Mouse (Mus musculus): Measurements from ENCODE around the gene Ccdc88b. TPM values are rescaled to one million over a fixed set of nuclear protein-coding genes. Genes with fewer than 3 reads are reported as not detected.

The Ccdc88b gene
- polyA plus RNA-seq, 1 experiment from 2014 or later = 0.16 TPM

- Histone ChIP-seq H3K9me3 (ENCODE audit: control insufficient read depth, low read length) (no peaks in the 10 kb centered on the region), H3K9ac (ENCODE audit: low read length) (0 out of 2 replicates have a peak overlapping the region, but pooled peaks have one; percentile 27)
These were observed 2.6 kb downstream of the Ccdc88b start for GRCm38 (mm10) chr19:6855225-6856031.

DNA sequence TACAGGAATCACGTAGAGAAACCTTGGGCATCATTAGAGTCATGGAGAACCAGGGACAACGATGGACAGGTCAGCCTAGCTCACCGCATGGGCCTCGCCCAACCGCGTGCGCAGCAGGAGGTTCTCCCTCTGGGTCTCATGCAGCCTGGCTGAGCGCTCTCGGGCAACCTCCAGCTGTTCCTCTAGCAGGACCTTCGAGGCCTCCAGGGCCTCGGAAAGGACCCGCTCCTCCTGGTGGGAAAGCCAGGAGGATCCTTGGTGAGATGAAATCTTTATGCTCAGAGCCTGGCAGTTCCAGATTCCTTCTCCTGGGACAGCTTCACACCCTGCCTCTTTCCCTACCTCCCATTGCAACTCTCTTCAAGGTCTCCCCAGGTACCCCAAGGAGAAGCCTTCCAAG lies 3.4 kb downstream of the Ccdc88b start:
- H3K27me3 ChIP-seq (ENCODE audit: control insufficient read depth, insufficient read depth, low read length) = peaks cover 18% of the 10 kb centered on the region
- 87% methylated on average over 12 of the region's 12 CpGs for WGBS
- no peak overlapping the region for H3K4me3 ChIP-seq (ENCODE audit: low read depth, low read length)

More at GRCm38 (mm10) chr19:6855225-6856031, 2.6 kb downstream of the Ccdc88b start:
- ATAC-seq (ENCODE audit: insufficient number of reproducible peaks, low FRiP score, low TSS enrichment, low read depth) (peak; percentile 58; the same call in 1 of the 2 replicates), DNase-seq (ENCODE audit: low spot score) (peak; percentile 74)
- peaks cover 17% of the 10 kb centered on the region for H3K27me3 ChIP-seq (ENCODE audit: control insufficient read depth, insufficient read depth, low read length)
- peak overlapping the region; percentile 7; the same call in 1 of the 2 replicates for H3K4me3 ChIP-seq (ENCODE audit: low read depth, low read length)
- no peak overlapping the region for H3K27ac ChIP-seq (replicated peaks; ENCODE audit: low read depth, low read length)
- H3K4me2 ChIP-seq (ENCODE audit: low read depth, severe bottlenecking) = peak overlapping the region; percentile 32
- H3K36me3 ChIP-seq (ENCODE audit: control insufficient read depth, insufficient read depth, low read length) = no peaks in the 10 kb centered on the region
- H3K4me1 ChIP-seq (ENCODE audit: control insufficient read depth, insufficient read depth, low read length) = peaks cover 3% of the 10 kb centered on the region; the same call in 1 of the 2 replicates
- 5% methylated on average over 38 of the region's 38 CpGs for WGBS

GRCm38 (mm10) chr19:6853903-6854302 lies 4.1 kb downstream of the Ccdc88b start:
- H3K9ac ChIP-seq (ENCODE audit: low read length) = no peak overlapping the region
- H3K4me2 ChIP-seq (ENCODE audit: low read depth, severe bottlenecking) = no peak overlapping the region
- peaks cover 25% of the 10 kb centered on the region for H3K27me3 ChIP-seq (ENCODE audit: control insufficient read depth, insufficient read depth, low read length)
- H3K27ac ChIP-seq (replicated peaks; ENCODE audit: low read depth, low read length) = no peak overlapping the region
- ATAC-seq (ENCODE audit: insufficient number of reproducible peaks, low FRiP score, low TSS enrichment, low read depth) = no peak
- no peak overlapping the region for H3K4me3 ChIP-seq (ENCODE audit: low read depth, low read length)
- H3K36me3 ChIP-seq (ENCODE audit: control insufficient read depth, insufficient read depth, low read length) = no peaks in the 10 kb centered on the region
- WGBS = 75% methylated on average over 8 of the region's 8 CpGs
- peaks cover 3% of the 10 kb centered on the region; the same call in 1 of the 2 replicates for H3K4me1 ChIP-seq (ENCODE audit: control insufficient read depth, insufficient read depth, low read length)
- DNase-seq (ENCODE audit: low spot score) = no peak
- no peaks in the 10 kb centered on the region for H3K9me3 ChIP-seq (ENCODE audit: control insufficient read depth, low read length)

More for the DNA sequence above, 3.4 kb downstream of the Ccdc88b start:
- no peak overlapping the region for H3K9ac ChIP-seq (ENCODE audit: low read length)
- no peaks in the 10 kb centered on the region for H3K36me3 ChIP-seq (ENCODE audit: control insufficient read depth, insufficient read depth, low read length)
- peaks cover 3% of the 10 kb centered on the region; the same call in 1 of the 2 replicates for H3K4me1 ChIP-seq (ENCODE audit: control insufficient read depth, insufficient read depth, low read length)
- ATAC-seq (ENCODE audit: insufficient number of reproducible peaks, low FRiP score, low TSS enrichment, low read depth) (no peak), DNase-seq (ENCODE audit: low spot score) (peak; percentile 21)
- no peaks in the 10 kb centered on the region for H3K9me3 ChIP-seq (ENCODE audit: control insufficient read depth, low read length)
- H3K4me2 ChIP-seq (ENCODE audit: low read depth, severe bottlenecking) = no peak overlapping the region
- H3K27ac ChIP-seq (replicated peaks; ENCODE audit: low read depth, low read length) = no peak overlapping the region

GRCm38 (mm10) chr19:6852393-6853305 lies 5.4 kb downstream of the Ccdc88b start:
- H3K27ac ChIP-seq (replicated peaks; ENCODE audit: low read depth, low read length) = no peak overlapping the region
- WGBS = 78% methylated on average over 21 of the region's 21 CpGs
- ATAC-seq (ENCODE audit: insufficient number of reproducible peaks, low FRiP score, low TSS enrichment, low read depth) = no peak
- H3K36me3 ChIP-seq (ENCODE audit: control insufficient read depth, insufficient read depth, low read length) = no peaks in the 10 kb centered on the region
- H3K4me3 ChIP-seq (ENCODE audit: low read depth, low read length) = no peak overlapping the region
- peak; percentile 20 for DNase-seq (ENCODE audit: low spot score)
- H3K9me3 ChIP-seq (ENCODE audit: control insufficient read depth, low read length) = no peaks in the 10 kb centered on the region
- no peak overlapping the region for H3K4me2 ChIP-seq (ENCODE audit: low read depth, severe bottlenecking)
- H3K4me1 ChIP-seq (ENCODE audit: control insufficient read depth, insufficient read depth, low read length) = peaks cover 6% of the 10 kb centered on the region
- H3K9ac ChIP-seq (ENCODE audit: low read length) = no peak overlapping the region
- peaks cover 38% of the 10 kb centered on the region for H3K27me3 ChIP-seq (ENCODE audit: control insufficient read depth, insufficient read depth, low read length)

GRCm38 (mm10) chr19:6851497-6851896 lies 6.5 kb downstream of the Ccdc88b start:
- DNase-seq (ENCODE audit: low spot score) (no peak), ATAC-seq (ENCODE audit: insufficient number of reproducible peaks, low FRiP score, low TSS enrichment, low read depth) (no peak)
- no peak overlapping the region for H3K4me3 ChIP-seq (ENCODE audit: low read depth, low read length)
- no peak overlapping the region for H3K9ac ChIP-seq (ENCODE audit: low read length)
- no peaks in the 10 kb centered on the region for H3K9me3 ChIP-seq (ENCODE audit: control insufficient read depth, low read length)
- H3K4me1 ChIP-seq (ENCODE audit: control insufficient read depth, insufficient read depth, low read length) = peaks cover 6% of the 10 kb centered on the region
- peaks cover 47% of the 10 kb centered on the region for H3K27me3 ChIP-seq (ENCODE audit: control insufficient read depth, insufficient read depth, low read length)
- no peaks in the 10 kb centered on the region for H3K36me3 ChIP-seq (ENCODE audit: control insufficient read depth, insufficient read depth, low read length)
- no peak overlapping the region for H3K4me2 ChIP-seq (ENCODE audit: low read depth, severe bottlenecking)
- H3K27ac ChIP-seq (replicated peaks; ENCODE audit: low read depth, low read length) = no peak overlapping the region
- 82% methylated on average over 3 of the region's 3 CpGs for WGBS

DNA sequence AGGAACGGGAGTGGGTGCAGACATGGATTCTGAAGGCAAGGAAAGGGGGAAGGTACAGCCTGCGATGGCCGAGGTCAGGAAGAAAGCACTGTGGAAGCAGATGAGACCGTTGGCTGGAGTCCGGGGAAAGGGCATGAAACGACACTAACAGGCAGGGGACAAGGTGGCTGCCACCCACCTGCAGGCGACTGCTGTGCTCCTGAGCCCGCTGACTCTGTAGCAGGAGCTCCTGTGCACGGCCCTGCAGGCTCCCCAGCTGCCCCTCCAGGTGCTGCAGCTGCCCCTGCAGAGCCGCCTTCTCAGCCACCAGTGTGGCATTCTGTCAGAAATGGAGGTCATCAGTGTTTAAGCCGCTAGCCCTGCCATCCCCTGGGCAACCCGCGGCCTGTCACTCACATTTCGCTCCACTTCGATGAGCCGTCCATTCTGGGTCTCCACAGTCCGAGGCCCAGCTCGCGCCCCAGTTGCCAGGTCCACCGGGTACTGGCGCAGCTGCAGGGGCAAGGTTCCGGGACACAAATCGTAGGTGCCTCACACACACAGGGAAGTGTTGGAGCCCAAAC lies 8.4 kb downstream of the Ccdc88b start:
- H3K9ac ChIP-seq (ENCODE audit: low read length) = no peak overlapping the region
- DNase-seq (ENCODE audit: low spot score) (no peak), ATAC-seq (ENCODE audit: insufficient number of reproducible peaks, low FRiP score, low TSS enrichment, low read depth) (no peak)
- H3K4me1 ChIP-seq (ENCODE audit: control insufficient read depth, insufficient read depth, low read length) = peaks cover 3% of the 10 kb centered on the region; the same call in 1 of the 2 replicates
- no peak overlapping the region for H3K4me2 ChIP-seq (ENCODE audit: low read depth, severe bottlenecking)
- WGBS = 74% methylated on average over 23 of the region's 23 CpGs
- H3K27ac ChIP-seq (replicated peaks; ENCODE audit: low read depth, low read length) = no peak overlapping the region
- peaks cover 48% of the 10 kb centered on the region for H3K27me3 ChIP-seq (ENCODE audit: control insufficient read depth, insufficient read depth, low read length)
- H3K4me3 ChIP-seq (ENCODE audit: low read depth, low read length) = no peak overlapping the region
- H3K9me3 ChIP-seq (ENCODE audit: control insufficient read depth, low read length) = no peaks in the 10 kb centered on the region
- H3K36me3 ChIP-seq (ENCODE audit: control insufficient read depth, insufficient read depth, low read length) = no peaks in the 10 kb centered on the region

DNA sequence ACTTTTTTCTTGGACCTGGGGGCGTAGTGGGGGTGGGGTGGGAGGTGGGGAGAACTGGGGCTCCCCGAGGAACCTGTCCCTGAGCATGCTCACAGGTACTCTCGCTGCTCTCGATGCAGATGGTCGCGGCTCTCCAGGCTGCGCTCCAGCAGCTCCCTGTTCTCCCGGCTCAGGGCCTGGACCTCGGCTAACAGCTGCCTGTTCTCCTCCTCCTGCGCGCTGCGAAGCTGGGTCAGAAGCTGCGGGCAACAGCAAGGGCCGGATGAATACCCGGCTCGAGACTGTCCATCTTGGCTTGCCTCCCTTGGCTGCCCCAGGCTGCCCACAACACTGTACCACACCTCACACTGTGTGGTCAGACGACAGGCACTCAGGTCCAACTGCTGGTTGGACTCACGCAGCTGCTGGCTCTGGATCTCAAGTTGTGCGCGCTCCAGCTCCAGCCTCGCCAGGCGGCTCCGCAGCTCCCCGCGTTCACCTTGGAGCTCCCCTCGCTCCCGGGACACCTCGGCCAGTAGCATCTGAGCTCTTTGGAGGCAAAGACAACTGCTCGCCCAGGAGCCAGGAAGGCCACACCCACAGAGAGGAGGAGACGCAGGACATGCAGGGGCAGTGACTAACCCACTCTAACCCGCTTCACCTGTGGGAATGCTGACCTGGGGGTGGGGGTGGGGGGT lies 10.0 kb downstream of the Ccdc88b start:
- H3K36me3 ChIP-seq (ENCODE audit: control insufficient read depth, insufficient read depth, low read length) = no peaks in the 10 kb centered on the region
- H3K9ac ChIP-seq (ENCODE audit: low read length) = peak overlapping the region; percentile 37
- peak overlapping the region; percentile 38 for H3K4me2 ChIP-seq (ENCODE audit: low read depth, severe bottlenecking)
- no peak overlapping the region for H3K27ac ChIP-seq (replicated peaks; ENCODE audit: low read depth, low read length)
- 5% methylated on average over 31 of the region's 31 CpGs for WGBS
- H3K4me1 ChIP-seq (ENCODE audit: control insufficient read depth, insufficient read depth, low read length) = peaks cover 3% of the 10 kb centered on the region; the same call in 1 of the 2 replicates
- H3K27me3 ChIP-seq (ENCODE audit: control insufficient read depth, insufficient read depth, low read length) = peaks cover 51% of the 10 kb centered on the region
- DNase-seq (ENCODE audit: low spot score) (peak; percentile 44), ATAC-seq (ENCODE audit: insufficient number of reproducible peaks, low FRiP score, low TSS enrichment, low read depth) (no peak)
- H3K4me3 ChIP-seq (ENCODE audit: low read depth, low read length) = peak overlapping the region; percentile 12; the same call in 1 of the 2 replicates
- no peaks in the 10 kb centered on the region for H3K9me3 ChIP-seq (ENCODE audit: control insufficient read depth, low read length)

All from limb, embryonic 11.5 days (tissue).